Mouse (Mus musculus): ENCODE data around the gene Wfdc15b.
A peak's percentile ranks its signal among the peaks of the same experiment; 100 is the strongest.

Gene Wfdc15b

GRCm38 (mm10) chr2:164180124-164180523, 41.3 kb downstream of the Wfdc15b start:
- no peak for DNase-seq (ENCODE audit: inconsistent ontology term)

GRCm38 (mm10) chr2:164177831-164178230, 43.6 kb downstream of the Wfdc15b start:
- no peak for DNase-seq (ENCODE audit: inconsistent ontology term)

- no peak for DNase-seq (ENCODE audit: inconsistent ontology term)
Observed at GRCm38 (mm10) chr2:164175850-164176249, 45.6 kb downstream of the Wfdc15b start.

- peak; percentile 62 for DNase-seq (ENCODE audit: inconsistent ontology term)
Observed at GRCm38 (mm10) chr2:164174649-164175395, 46.6 kb downstream of the Wfdc15b start.

GRCm38 (mm10) chr2:164173394-164173793, 48.1 kb downstream of the Wfdc15b start:
- DNase-seq (ENCODE audit: inconsistent ontology term), result no peak

GRCm38 (mm10) chr2:164170902-164171301, 50.6 kb downstream of the Wfdc15b start, which contains the start of gene Kcns1:
Kcns1 (minus strand) TSS chr2:164171113.
- DNase-seq (ENCODE audit: inconsistent ontology term), result no peak

- no peak for DNase-seq (ENCODE audit: inconsistent ontology term)
Observed at GRCm38 (mm10) chr2:164170326-164170725, 51.1 kb downstream of the Wfdc15b start.

- no peak for DNase-seq (ENCODE audit: inconsistent ontology term)
Observed at GRCm38 (mm10) chr2:164168571-164168946, 52.9 kb downstream of the Wfdc15b start.

- no peak for DNase-seq (ENCODE audit: inconsistent ontology term)
Observed at GRCm38 (mm10) chr2:164167752-164168570, 53.5 kb downstream of the Wfdc15b start.

GRCm38 (mm10) chr2:164164941-164165340, 56.5 kb downstream of the Wfdc15b start:
- DNase-seq (ENCODE audit: inconsistent ontology term), result no peak

Measured in Muller cell, postnatal 12 days (primary cell).